Mouse (Mus musculus) forebrain, embryonic 10.5 days (tissue): ENCODE measurements around the gene 2410004B18Rik. TPM values are rescaled to one million over a fixed set of nuclear protein-coding genes. Genes with fewer than 3 reads are reported as not detected.

Source experiments
- DNase-seq: peaks from one replicate; pipeline ENCODE4 v3.0.0-alpha.2; 2017; ENCODE audit warnings: low spot score; ENCODE audit errors: extremely low spot score
- H3K27ac ChIP-seq: fragments of 300-500 bp; sonication (generic); 2 replicates; pipeline ENCODE4 v1.5.1; 2016; ENCODE audit warnings: mild to moderate bottlenecking
- H3K27me3 ChIP-seq: fragments of 300-500 bp; sonication (generic); 2 replicates; pipeline ENCODE4 v1.6.1; 2016; ENCODE audit warnings: mild to moderate bottlenecking; ENCODE audit not compliant: poor library complexity, severe bottlenecking
- H3K36me3 ChIP-seq: fragments of 300-500 bp; sonication (generic); replicated peaks from 2 replicates; pipeline ENCODE4 v1.6.1; 2016; ENCODE audit warnings: mild to moderate bottlenecking, moderate library complexity
- H3K4me1 ChIP-seq: fragments of 300-500 bp; sonication (generic); 2 replicates; pipeline ENCODE4 v1.6.1; 2016
- H3K4me3 ChIP-seq: fragments of 300-500 bp; sonication (generic); 2 replicates; pipeline ENCODE4 v1.5.1; 2016; ENCODE audit warnings: mild to moderate bottlenecking, moderate library complexity
- H3K9me3 ChIP-seq: fragments of 300-500 bp; sonication (generic); 2 replicates; pipeline ENCODE4 v1.6.1; 2016; ENCODE audit warnings: mild to moderate bottlenecking, moderate library complexity
- WGBS: fragments of 180-500 bp; shearing (Covaris S2); methylation state at CpG from one replicate; pipeline ENCODE4 v1.1.7; 2016; 5-methylcytosine and 5-hydroxymethylcytosine counted together
- polyA plus RNA-seq: library from polyadenylated mRNA; unstranded; fragments of >200 nt; fragmentation: Nextera tagmentation; extraction: Ambion mirVana; gene quantifications from 2 replicates; pipeline ENCODE4 v1.2.1, GENCODE M21; 2016

The 2410004B18Rik gene
- polyA plus RNA-seq, 1 experiment from 2014 or later = 49.0 TPM

- no peak overlapping the region for H3K4me3 ChIP-seq
- no peaks in the 10 kb centered on the region for H3K36me3 ChIP-seq
- no peaks in the 10 kb centered on the region for H3K4me1 ChIP-seq
- no peak overlapping the region for H3K27ac ChIP-seq
- no peaks in the 10 kb centered on the region for H3K27me3 ChIP-seq
- 91% methylated on average over 5 of the region's 5 CpGs for WGBS
- no peaks in the 10 kb centered on the region for H3K9me3 ChIP-seq
- no peak for DNase-seq
These were observed 21.4 kb upstream of the 2410004B18Rik start for GRCm38 (mm10) chr3:145916374-145916773.

DNA sequence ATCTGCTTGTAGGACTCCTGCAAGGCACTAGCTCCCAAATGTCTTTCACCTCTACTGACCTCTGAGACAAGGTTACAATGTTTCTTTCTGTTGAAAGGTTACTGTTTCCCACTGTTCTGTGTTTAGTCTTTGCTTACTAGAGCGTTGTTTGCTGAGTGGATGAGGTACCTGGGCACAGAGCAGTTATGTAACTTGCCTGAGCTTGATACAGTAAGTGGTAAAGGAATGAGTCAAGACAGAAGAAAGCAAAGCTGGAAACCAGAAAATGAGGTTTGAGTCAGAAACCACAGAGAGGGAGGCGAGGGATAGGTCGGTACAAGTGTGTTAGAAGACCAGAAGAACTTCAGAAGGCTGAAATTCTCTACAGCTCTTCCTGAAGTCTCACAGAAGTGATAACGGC is 21.0 kb upstream of the 2410004B18Rik start:
- WGBS = 89% methylated on average over 4 of the region's 4 CpGs
- no peaks in the 10 kb centered on the region for H3K36me3 ChIP-seq
- no peaks in the 10 kb centered on the region for H3K27me3 ChIP-seq
- no peaks in the 10 kb centered on the region for H3K9me3 ChIP-seq
- DNase-seq = no peak
- no peak overlapping the region for H3K27ac ChIP-seq
- no peak overlapping the region for H3K4me3 ChIP-seq
- H3K4me1 ChIP-seq = no peaks in the 10 kb centered on the region

DNA sequence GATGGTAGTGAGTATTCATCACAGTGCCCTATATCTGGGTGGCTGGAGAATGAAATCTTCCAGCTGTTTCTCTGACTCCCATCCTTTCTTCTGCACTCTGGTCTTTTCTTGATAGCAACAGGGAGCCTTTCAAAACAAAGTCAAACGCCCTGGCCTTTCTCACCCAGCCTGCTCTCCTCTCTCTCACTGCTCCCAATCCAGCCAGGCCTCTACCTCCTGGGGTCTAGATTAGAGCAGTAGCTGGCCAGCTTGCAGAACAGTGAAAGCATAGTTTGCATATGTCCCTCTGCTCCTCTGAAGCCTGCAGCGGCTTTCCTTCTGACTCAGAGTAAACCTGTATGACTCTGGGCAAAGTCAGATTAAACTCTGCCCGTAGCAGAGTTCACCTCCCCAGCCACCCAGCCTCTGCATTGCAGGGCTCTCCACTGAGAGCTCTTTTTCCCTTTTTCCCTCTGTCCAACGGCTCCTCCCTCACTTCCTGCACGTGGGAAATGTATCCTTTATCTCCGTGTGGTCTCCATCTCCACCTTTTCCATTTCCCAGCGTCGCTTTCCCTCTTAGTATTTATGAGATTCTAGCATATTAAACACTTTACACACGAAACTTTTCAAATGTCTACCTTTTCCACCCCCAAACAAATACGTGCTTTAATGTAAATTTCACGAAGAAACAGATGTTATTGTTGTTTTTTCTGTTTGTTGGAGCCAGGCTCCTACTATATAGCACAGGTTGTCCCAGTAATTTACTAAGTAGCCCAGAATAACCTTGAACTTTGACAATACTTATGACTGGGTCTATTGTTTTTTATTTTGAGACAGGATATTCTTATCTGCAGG is 15.6 kb upstream of the 2410004B18Rik start, which contains the start of gene Bcl10:
Gene Bcl10 (plus strand): TSS at position 786 of the 836 bp plus-strand sequence.
- WGBS = 30% methylated on average over 11 of the region's 11 CpGs
- peak within 1 kb of the TSS; percentile 95 for H3K27ac ChIP-seq

GRCm38 (mm10) chr3:145922971-145923370 is 14.8 kb upstream of the 2410004B18Rik start:
- Histone ChIP-seq H3K9me3 (no peaks in the 10 kb centered on the region), H3K27me3 (no peaks in the 10 kb centered on the region), H3K4me1 (peaks cover 27% of the 10 kb centered on the region), H3K27ac (no peak overlapping the region), H3K4me3 (no peak overlapping the region), H3K36me3 (peaks cover 5% of the 10 kb centered on the region)
- 77% methylated on average over 3 of the region's 3 CpGs for WGBS
- DNase-seq = no peak

More for the DNA sequence above, 15.6 kb upstream of the 2410004B18Rik start, which contains the start of gene Bcl10:
- peaks cover 27% of the 10 kb centered on the region for H3K4me1 ChIP-seq
- no peak for DNase-seq
- no peaks in the 10 kb centered on the region for H3K36me3 ChIP-seq
- no peaks in the 10 kb centered on the region for H3K9me3 ChIP-seq
- peak within 1 kb of the TSS; percentile 69 for H3K4me3 ChIP-seq
- no peaks in the 10 kb centered on the region for H3K27me3 ChIP-seq

DNA sequence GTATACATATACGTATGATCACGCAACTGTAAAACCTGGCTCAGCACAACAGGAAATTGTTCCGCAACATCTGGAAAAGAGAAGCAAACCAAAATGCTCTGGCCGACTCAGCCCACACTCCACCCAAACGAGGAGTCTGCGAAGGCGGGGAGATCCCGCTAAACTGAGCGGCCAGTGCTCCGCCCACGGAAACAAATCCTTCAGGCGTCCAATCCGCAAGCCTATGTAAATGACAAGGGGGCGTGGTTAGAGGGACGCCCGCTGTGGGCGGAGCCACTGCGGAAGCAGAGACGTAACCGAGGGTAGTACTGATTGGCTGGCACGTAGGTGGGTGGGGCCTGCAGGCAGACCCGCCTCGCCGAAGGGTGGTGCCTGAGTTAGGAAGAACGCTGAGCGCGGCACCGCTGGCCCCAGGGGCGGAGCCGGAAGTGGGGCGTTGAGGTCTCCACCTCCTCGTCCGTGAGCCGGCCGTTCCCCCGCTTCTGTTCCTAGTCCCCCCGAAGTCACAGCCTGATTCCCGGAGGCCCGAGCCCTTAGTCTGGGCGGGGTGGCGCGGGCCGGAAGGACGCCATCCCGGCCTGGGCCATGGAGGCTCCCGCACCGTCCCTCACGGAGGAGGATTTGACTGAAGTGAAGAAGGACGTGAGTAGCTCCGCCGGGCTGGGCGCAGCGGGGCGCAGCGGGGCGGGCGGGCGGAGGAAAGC is 13.8 kb upstream of the 2410004B18Rik start:
- H3K9me3 ChIP-seq = no peaks in the 10 kb centered on the region
- H3K4me3 ChIP-seq = peak overlapping the region; percentile 69
- WGBS = under 1% methylated on average over 58 of the region's 58 CpGs
- H3K27ac ChIP-seq = peak overlapping the region; percentile 95
- peaks cover 27% of the 10 kb centered on the region for H3K4me1 ChIP-seq
- peaks cover 12% of the 10 kb centered on the region for H3K36me3 ChIP-seq
- peak; percentile 99 for DNase-seq
- H3K27me3 ChIP-seq = no peaks in the 10 kb centered on the region

- no peak for DNase-seq
- WGBS = 7% methylated on average over 39 of the region's 39 CpGs
These were observed 13.0 kb upstream of the 2410004B18Rik start for GRCm38 (mm10) chr3:145924649-145925337.

GRCm38 (mm10) chr3:145925506-145925905 is 12.3 kb upstream of the 2410004B18Rik start:
- H3K27ac ChIP-seq = no peak overlapping the region
- no peaks in the 10 kb centered on the region for H3K9me3 ChIP-seq
- 83% methylated on average over 5 of the region's 5 CpGs for WGBS
- H3K36me3 ChIP-seq = peaks cover 21% of the 10 kb centered on the region
- no peak for DNase-seq
- H3K27me3 ChIP-seq = no peaks in the 10 kb centered on the region
- peak overlapping the region; percentile 69 for H3K4me3 ChIP-seq
- H3K4me1 ChIP-seq = peaks cover 38% of the 10 kb centered on the region

More at GRCm38 (mm10) chr3:145924649-145925337, 13.0 kb upstream of the 2410004B18Rik start:
- H3K4me3 ChIP-seq = peak overlapping the region; percentile 69
- H3K36me3 ChIP-seq = peaks cover 15% of the 10 kb centered on the region
- no peaks in the 10 kb centered on the region for H3K27me3 ChIP-seq
- H3K4me1 ChIP-seq = peaks cover 33% of the 10 kb centered on the region
- no peaks in the 10 kb centered on the region for H3K9me3 ChIP-seq
- H3K27ac ChIP-seq = peak overlapping the region; percentile 95

DNA sequence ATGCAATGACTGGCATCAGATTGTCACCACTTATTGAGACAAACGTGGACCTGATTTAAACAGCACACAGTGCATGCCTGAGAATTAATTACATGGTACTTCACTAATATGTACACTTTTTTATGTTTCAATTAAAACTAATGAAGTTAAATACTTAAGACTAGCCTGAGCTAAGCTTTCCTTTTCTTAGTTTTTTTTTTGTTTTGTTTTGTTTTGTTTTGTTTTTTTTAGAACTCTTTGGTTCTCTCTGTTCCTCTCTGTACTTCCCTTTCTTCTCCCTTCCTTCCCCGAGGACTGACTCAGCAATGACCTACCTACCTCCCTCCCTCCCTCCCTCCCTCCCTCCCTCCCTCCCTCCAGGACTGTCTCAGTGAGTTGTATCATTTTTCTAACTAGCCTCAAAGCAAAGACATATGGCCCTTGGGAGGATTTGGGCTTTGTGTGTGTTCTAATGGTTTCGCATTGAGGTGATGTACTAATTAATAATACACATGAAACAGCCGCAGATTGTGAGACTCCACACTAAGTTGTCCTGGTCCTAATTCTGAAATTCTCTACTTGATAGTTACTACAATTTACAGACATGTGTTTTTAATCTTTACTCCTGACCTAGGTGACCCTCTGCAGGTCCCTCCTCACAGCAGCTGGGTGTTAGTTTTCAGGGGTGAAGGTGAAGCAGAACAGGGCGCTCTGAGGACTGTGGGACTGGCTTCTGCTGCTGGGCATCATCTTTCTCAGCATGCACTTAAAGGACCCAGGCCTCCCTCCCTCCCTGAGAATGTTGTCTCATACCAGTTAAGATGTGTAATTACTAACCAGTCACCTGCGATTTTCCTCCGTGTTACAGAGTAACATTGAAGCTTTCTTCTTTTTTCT is 8.1 kb upstream of the 2410004B18Rik start:
- no peak overlapping the region for H3K27ac ChIP-seq
- 64% methylated on average over 7 of the region's 7 CpGs for WGBS
- no peaks in the 10 kb centered on the region for H3K9me3 ChIP-seq
- H3K4me1 ChIP-seq = peaks cover 26% of the 10 kb centered on the region
- no peak overlapping the region for H3K4me3 ChIP-seq
- no peak for DNase-seq
- H3K36me3 ChIP-seq = peaks cover 60% of the 10 kb centered on the region
- no peaks in the 10 kb centered on the region for H3K27me3 ChIP-seq

GRCm38 (mm10) chr3:145933845-145934244 is 4.0 kb upstream of the 2410004B18Rik start:
- no peak for DNase-seq
- peaks cover 52% of the 10 kb centered on the region for H3K36me3 ChIP-seq
- 93% methylated on average over 9 of the region's 9 CpGs for WGBS

GRCm38 (mm10) chr3:145938405-145939349 is 863 bp downstream of the 2410004B18Rik start:
- Histone ChIP-seq H3K4me1 (peaks cover 22% of the 10 kb centered on the region), H3K27me3 (no peaks in the 10 kb centered on the region), H3K9me3 (no peaks in the 10 kb centered on the region), H3K27ac (peak overlapping the region; percentile 86), H3K4me3 (peak overlapping the region; percentile 95), H3K36me3 (peaks cover 52% of the 10 kb centered on the region)
- peak; percentile 40 for DNase-seq
- WGBS = 21% methylated on average over 50 of the region's 50 CpGs

More at GRCm38 (mm10) chr3:145933845-145934244, 4.0 kb upstream of the 2410004B18Rik start:
- Histone ChIP-seq H3K4me1 (peaks cover 20% of the 10 kb centered on the region), H3K4me3 (no peak overlapping the region), H3K9me3 (no peaks in the 10 kb centered on the region), H3K27me3 (no peaks in the 10 kb centered on the region), H3K27ac (no peak overlapping the region)

- H3K27me3 ChIP-seq = no peaks in the 10 kb centered on the region
- DNase-seq = no peak
- no peak overlapping the region for H3K27ac ChIP-seq
- WGBS = 84% methylated on average over 12 of the region's 12 CpGs
- H3K4me1 ChIP-seq = peaks cover 22% of the 10 kb centered on the region
- no peaks in the 10 kb centered on the region for H3K9me3 ChIP-seq
- H3K36me3 ChIP-seq = peaks cover 55% of the 10 kb centered on the region
- peak overlapping the region; percentile 95 for H3K4me3 ChIP-seq
These were observed 1.6 kb downstream of the 2410004B18Rik start for GRCm38 (mm10) chr3:145939402-145939801.
